Mouse (Mus musculus) liver, embryonic 14.5 days (tissue): ENCODE results near the gene Rabep2.

ENCODE experiments used
- CTCF ChIP-seq: IDR thresholded peaks from 2 replicates; pipeline ENCODE4 v1.5.1; 2016; ENCODE audit warnings: antibody characterized with exemption, low read depth, control low read depth
- EP300 ChIP-seq: IDR thresholded peaks from 2 replicates; pipeline ENCODE4 v1.6.1; 2016; ENCODE audit warnings: antibody characterized with exemption, low read depth

DNA sequence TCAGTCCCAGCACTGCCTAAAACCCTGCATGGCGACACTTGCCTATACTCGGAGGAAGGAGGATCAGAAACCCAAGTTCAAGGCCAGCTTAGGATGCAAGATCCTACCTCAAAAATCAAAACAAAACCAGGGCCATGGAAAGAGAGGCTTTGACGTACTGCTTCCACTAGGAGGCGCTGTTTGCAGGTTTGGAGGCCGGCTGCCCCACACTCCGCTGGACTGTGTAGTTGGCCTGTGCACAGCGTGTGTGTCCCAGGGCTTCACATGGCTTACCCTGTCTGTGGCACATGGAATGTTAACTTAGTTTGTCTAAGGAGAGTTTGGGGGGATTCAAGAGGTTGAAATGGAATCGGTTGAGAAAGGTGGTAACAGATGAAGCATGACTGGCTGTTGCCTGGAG lies 8.3 kb downstream of the Rabep2 start:
- TF ChIP-seq CTCF, result peak; percentile 98
- no peak for TF ChIP-seq EP300
